Mouse (Mus musculus) cortical plate, adult 2 months (tissue): ENCODE data around the gene Lrrc8b. TPM values are rescaled to one million over a fixed set of nuclear protein-coding genes. Genes with fewer than 3 reads are reported as not detected.

Experiments
- H3K27ac ChIP-seq: fragments of 200-500 bp; 2 replicates; pipeline ENCODE4 v1.5.1; 2012; ENCODE audit warnings: low read length, control low read depth, inconsistent platforms; ENCODE audit not compliant: insufficient read depth
- H3K4me1 ChIP-seq: fragments of 200-500 bp; 2 replicates; pipeline ENCODE4 v1.6.1; 2011; ENCODE audit warnings: low read length; ENCODE audit not compliant: control insufficient read depth, insufficient read depth
- H3K4me3 ChIP-seq: fragments of 200-500 bp; 2 replicates; pipeline ENCODE4 v1.5.1; 2011; ENCODE audit warnings: mild to moderate bottlenecking, low read length, control low read depth; ENCODE audit not compliant: insufficient read depth
- CTCF ChIP-seq: fragments of 200-500 bp; IDR thresholded peaks from 2 replicates; pipeline ENCODE4 v1.5.1; 2011; ENCODE audit warnings: mild to moderate bottlenecking, control low read depth, low read length; ENCODE audit not compliant: insufficient read depth; ENCODE audit errors: extremely low read depth
- POLR2A ChIP-seq: fragments of 200-500 bp; IDR thresholded peaks from 2 replicates; pipeline ENCODE4 v1.6.1; 2011; ENCODE audit warnings: mild to moderate bottlenecking, low read length, control low read depth; ENCODE audit not compliant: insufficient read depth; ENCODE audit errors: extremely low read depth
- polyA plus RNA-seq: library from polyadenylated mRNA; depleted of rRNA; stranded (reverse); fragments of >200 nt; gene quantifications from 2 replicates; pipeline ENCODE4 v1.2.3, GENCODE M21; 2012

The Lrrc8b gene
- polyA plus RNA-seq, 1 experiment = 58.2 TPM

DNA sequence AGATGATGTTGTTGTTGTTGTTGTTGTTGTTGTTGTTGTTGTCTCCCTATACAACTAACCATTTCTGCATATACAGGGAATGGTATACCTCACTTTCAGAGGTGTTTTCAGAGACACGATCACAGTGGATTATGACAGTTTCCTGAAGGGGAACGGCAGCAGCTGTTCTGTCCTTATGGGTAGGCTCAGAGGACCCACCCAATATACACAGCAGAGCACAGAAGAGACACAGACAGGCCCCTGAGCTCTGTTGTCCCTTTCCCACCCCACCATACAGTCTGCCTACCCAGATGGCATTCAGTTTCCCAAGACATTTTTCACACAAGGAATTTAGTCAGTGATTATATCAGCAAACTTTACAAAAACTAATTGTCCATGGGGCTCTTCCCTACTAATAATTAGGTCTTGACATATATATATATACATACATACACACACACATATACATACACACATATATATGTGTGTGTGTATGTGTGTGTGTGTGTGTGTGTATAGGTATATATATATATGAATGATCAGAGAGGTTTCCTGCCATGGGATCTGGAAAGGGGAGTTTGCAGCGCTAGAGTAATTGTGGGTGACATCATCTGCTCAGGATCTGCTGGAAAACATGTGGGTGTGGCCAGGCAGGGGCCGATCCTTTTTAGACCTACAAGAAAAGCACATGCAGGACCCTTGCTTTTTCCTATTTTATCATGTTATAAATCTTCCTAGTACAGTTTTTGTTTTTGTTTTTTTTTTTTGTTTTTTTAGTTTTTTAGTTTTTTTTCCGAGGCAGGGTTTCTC, 26.8 kb downstream of the Lrrc8b start:
- TF ChIP-seq CTCF = no peak
- TF ChIP-seq POLR2A = no peak
- H3K4me1 ChIP-seq = peaks cover 23% of the 10 kb centered on the region
- H3K27ac ChIP-seq = no peak overlapping the region
- no peak overlapping the region for H3K4me3 ChIP-seq

GRCm38 (mm10) chr5:105443057-105443815, 27.7 kb downstream of the Lrrc8b start:
- H3K4me3 ChIP-seq = no peak overlapping the region
- TF ChIP-seq POLR2A (no peak), CTCF (no peak)
- H3K4me1 ChIP-seq = peaks cover 17% of the 10 kb centered on the region
- no peak overlapping the region for H3K27ac ChIP-seq

DNA sequence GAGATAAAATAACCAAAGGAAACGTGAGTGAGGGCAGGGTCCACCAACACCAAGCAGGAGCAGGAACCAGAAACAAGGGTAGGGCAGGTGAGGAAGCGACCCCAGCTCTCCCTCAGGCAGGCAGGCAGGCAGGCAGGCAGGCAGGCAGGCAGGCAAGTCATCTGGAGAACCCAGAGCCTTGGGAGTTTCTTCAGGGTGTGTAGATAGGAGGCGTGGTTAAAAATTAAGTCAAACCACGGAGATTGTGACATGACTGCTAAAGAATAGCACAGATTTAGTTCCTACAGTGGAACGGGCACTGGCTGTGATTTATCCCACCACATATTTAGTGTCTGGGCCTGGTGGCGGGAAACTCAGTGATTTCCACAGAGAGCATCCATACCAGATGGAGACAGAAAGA, 30.1 kb downstream of the Lrrc8b start:
- TF ChIP-seq POLR2A = no peak
- no peak for TF ChIP-seq CTCF
- Histone ChIP-seq H3K27ac (no peak overlapping the region), H3K4me1 (peaks cover 6% of the 10 kb centered on the region)

GRCm38 (mm10) chr5:105454105-105454504, 38.5 kb downstream of the Lrrc8b start:
- TF ChIP-seq POLR2A (no peak), CTCF (no peak)
- H3K4me3 ChIP-seq = no peak overlapping the region
- H3K4me1 ChIP-seq = peaks cover 7% of the 10 kb centered on the region
- no peak overlapping the region for H3K27ac ChIP-seq

More for the DNA sequence above, 30.1 kb downstream of the Lrrc8b start:
- no peak overlapping the region for H3K4me3 ChIP-seq

GRCm38 (mm10) chr5:105459077-105459476, 43.5 kb downstream of the Lrrc8b start:
- Histone ChIP-seq H3K27ac (0 out of 2 replicates have a peak overlapping the region, but pooled peaks have one; percentile 45), H3K4me3 (no peak overlapping the region), H3K4me1 (no peaks in the 10 kb centered on the region; the same call in none of the 2 replicates)
- TF ChIP-seq CTCF = no peak
- no peak for TF ChIP-seq POLR2A

DNA sequence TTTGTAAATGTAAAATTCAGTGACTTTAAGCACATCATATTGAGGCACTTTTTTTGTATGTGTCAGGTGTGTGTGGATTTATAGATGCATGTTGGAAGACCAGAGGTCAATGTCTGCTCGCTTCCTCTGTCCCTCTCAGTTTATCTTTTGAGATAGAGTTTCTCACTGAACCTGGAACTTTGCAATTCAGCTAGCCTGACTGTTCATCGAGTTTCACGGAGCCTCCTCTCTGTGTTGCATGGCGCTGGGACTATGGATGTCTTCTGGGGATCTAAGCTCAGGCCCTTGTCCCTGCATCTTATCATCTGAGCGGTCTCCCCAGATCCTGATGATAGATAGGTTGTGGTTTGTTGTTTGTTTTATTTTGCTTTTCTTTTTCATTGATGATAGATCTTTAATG, 45.0 kb downstream of the Lrrc8b start:
- TF ChIP-seq CTCF = no peak
- TF ChIP-seq POLR2A = no peak
- Histone ChIP-seq H3K4me3 (no peak overlapping the region), H3K4me1 (peaks cover 2% of the 10 kb centered on the region), H3K27ac (no peak overlapping the region)

GRCm38 (mm10) chr5:105461076-105461475, 45.5 kb downstream of the Lrrc8b start:
- no peak overlapping the region for H3K4me3 ChIP-seq
- peaks cover 2% of the 10 kb centered on the region for H3K4me1 ChIP-seq
- TF ChIP-seq CTCF = no peak
- TF ChIP-seq POLR2A = no peak
- no peak overlapping the region for H3K27ac ChIP-seq

GRCm38 (mm10) chr5:105464671-105465070, 49.1 kb downstream of the Lrrc8b start:
- Histone ChIP-seq H3K27ac (peak overlapping the region; percentile 15; the same call in 1 of the 2 replicates), H3K4me1 (peaks cover 11% of the 10 kb centered on the region), H3K4me3 (no peak overlapping the region)
- TF ChIP-seq CTCF (no peak), POLR2A (no peak)

GRCm38 (mm10) chr5:105465550-105465949, 50.0 kb downstream of the Lrrc8b start:
- no peak for TF ChIP-seq CTCF
- TF ChIP-seq POLR2A = no peak
- Histone ChIP-seq H3K4me3 (no peak overlapping the region), H3K4me1 (peaks cover 11% of the 10 kb centered on the region), H3K27ac (peak overlapping the region; percentile 15)

DNA sequence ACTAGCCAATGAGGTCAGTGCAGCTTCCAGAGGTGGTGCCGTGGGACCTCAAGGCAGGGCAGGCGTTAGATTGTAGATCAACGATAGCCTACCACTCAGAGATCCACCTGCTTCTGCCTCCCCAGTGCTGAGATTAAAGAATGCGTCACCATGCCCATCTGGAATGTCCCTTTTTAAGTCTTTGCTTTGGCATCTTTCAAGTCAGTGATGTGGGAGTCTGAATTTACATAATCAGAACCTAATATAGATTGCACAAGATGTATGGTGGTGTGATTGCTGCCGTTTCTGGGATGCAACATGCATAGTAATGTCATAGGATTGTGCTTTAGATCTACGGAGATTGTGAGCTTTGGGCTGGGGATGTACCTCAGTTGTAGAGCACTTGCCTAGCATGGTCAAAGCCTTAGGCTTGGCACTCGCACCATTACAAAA, 50.9 kb downstream of the Lrrc8b start:
- no peak for TF ChIP-seq CTCF
- no peak; the same call in 1 of the 2 replicates for TF ChIP-seq POLR2A

More for the DNA sequence above, 50.9 kb downstream of the Lrrc8b start:
- no peak overlapping the region for H3K4me3 ChIP-seq
- peaks cover 11% of the 10 kb centered on the region for H3K4me1 ChIP-seq
- H3K27ac ChIP-seq = peak overlapping the region; percentile 88
